Mouse (Mus musculus) adrenal gland, postnatal 4 days (tissue): ENCODE data around the gene Grid1. TPM values are rescaled to one million over a fixed set of nuclear protein-coding genes. Genes with fewer than 3 reads are reported as not detected.

Experiments used
- DNase-seq, 2 experiments: peaks; one replicate each; pipeline ENCODE4 v3.0.0; 2021 to 2022; ENCODE audit warnings: low spot score in 2 of 2, mixed read lengths in 2 of 2
- total RNA-seq, 2 experiments: library from RNA; stranded (reverse); gene quantifications; 2 replicates each; pipeline ENCODE4 v1.2.3; 2021

The Grid1 gene
- total RNA-seq, 2 experiments from 2014 or later = 0.65 to 2.1 TPM

- DNase-seq = no peak
Measured at GRCm38 (mm10) chr14:35110928-35111327, 291.0 kb downstream of the Grid1 start.

GRCm38 (mm10) chr14:35112327-35113275 is 292.7 kb downstream of the Grid1 start:
- DNase-seq = no peak

GRCm38 (mm10) chr14:35113276-35113645 is 293.4 kb downstream of the Grid1 start:
- no peak for DNase-seq

- DNase-seq = no peak
Measured at GRCm38 (mm10) chr14:35115913-35116312, 296.0 kb downstream of the Grid1 start.

GRCm38 (mm10) chr14:35120089-35120488 is 300.2 kb downstream of the Grid1 start:
- no peak for DNase-seq

- DNase-seq = no peak
Measured at GRCm38 (mm10) chr14:35120905-35121304, 301.0 kb downstream of the Grid1 start.

GRCm38 (mm10) chr14:35122111-35122510 is 302.2 kb downstream of the Grid1 start:
- DNase-seq = no peak

GRCm38 (mm10) chr14:35123260-35123875 is 303.5 kb downstream of the Grid1 start:
- DNase-seq = no peak

GRCm38 (mm10) chr14:35127616-35128015 is 307.7 kb downstream of the Grid1 start:
- no peak for DNase-seq

- no peak for DNase-seq
Measured at GRCm38 (mm10) chr14:35135056-35135455, 315.1 kb downstream of the Grid1 start.

GRCm38 (mm10) chr14:35138069-35138468 is 318.2 kb downstream of the Grid1 start:
- DNase-seq = no peak

GRCm38 (mm10) chr14:35139824-35140223 is 319.9 kb downstream of the Grid1 start:
- DNase-seq = no peak

- no peak for DNase-seq
Measured at GRCm38 (mm10) chr14:35152450-35152849, 332.5 kb downstream of the Grid1 start.

- no peak for DNase-seq
Measured at GRCm38 (mm10) chr14:35153701-35154277, 333.9 kb downstream of the Grid1 start.

- no peak for DNase-seq
Measured at GRCm38 (mm10) chr14:35154364-35154763, 334.5 kb downstream of the Grid1 start.

GRCm38 (mm10) chr14:35157069-35157655 is 337.3 kb downstream of the Grid1 start:
- no peak for DNase-seq

GRCm38 (mm10) chr14:35159296-35159695 is 339.4 kb downstream of the Grid1 start:
- DNase-seq = no peak

- DNase-seq = no peak
Measured at GRCm38 (mm10) chr14:35167451-35167850, 347.5 kb downstream of the Grid1 start.

- DNase-seq = no peak
Measured at GRCm38 (mm10) chr14:35173861-35174260, 354.0 kb downstream of the Grid1 start.

- DNase-seq = no peak
Measured at GRCm38 (mm10) chr14:35176021-35176420, 356.1 kb downstream of the Grid1 start.

GRCm38 (mm10) chr14:35179076-35179475 is 359.2 kb downstream of the Grid1 start:
- no peak for DNase-seq

GRCm38 (mm10) chr14:35185399-35185798 is 365.5 kb downstream of the Grid1 start:
- no peak for DNase-seq
